Mouse (Mus musculus) testis, adult 2 months (tissue): ENCODE measurements around the gene Fam219b.

Source experiments
- CTCF ChIP-seq: fragments of 200-500 bp; IDR thresholded peaks from 2 replicates; pipeline ENCODE4 v1.5.1; 2012; ENCODE audit warnings: low read depth, mild to moderate bottlenecking, inconsistent platforms, low read length, moderate library complexity; ENCODE audit not compliant: control insufficient read depth, insufficient read depth, insufficient replicate concordance
- POLR2A ChIP-seq: fragments of 200-500 bp; IDR thresholded peaks from 2 replicates; pipeline ENCODE4 v1.6.1; 2012; ENCODE audit warnings: low read depth, mild to moderate bottlenecking, inconsistent platforms, low read length, moderate library complexity; ENCODE audit not compliant: control insufficient read depth

DNA sequence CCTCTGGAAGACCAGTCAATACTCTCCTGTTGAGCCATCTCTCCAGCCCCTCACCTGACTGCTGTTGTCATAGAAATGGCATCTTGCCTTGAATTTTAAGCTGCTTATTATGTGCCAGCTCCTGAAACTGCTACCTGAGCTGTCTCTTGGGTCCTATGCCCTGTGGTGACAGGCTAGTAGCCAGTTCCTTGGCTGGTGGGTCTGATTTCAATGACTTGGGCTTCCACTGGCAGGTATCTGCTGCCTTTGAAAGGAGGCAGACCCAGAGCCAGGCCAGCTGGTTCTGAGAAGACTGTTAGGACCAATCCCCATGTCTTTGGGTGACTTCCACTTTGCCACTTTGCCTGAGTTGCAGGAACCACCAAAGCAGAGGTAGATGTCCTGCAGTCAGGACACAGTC, 37.1 kb downstream of the Fam219b start:
- no peak for TF ChIP-seq POLR2A
- TF ChIP-seq CTCF = no peak
